Mouse (Mus musculus) embryonic fibroblast, embryonic 13.5 days (primary cell): ENCODE measurements around the gene Nsun5.

Source experiments
- CTCF ChIP-seq: IDR thresholded peaks from 2 replicates; pipeline ENCODE4 v1.5.1; 2011; ENCODE audit warnings: mild to moderate bottlenecking, control low read depth, low read length, moderate library complexity, borderline replicate concordance; ENCODE audit not compliant: insufficient read depth
- POLR2A ChIP-seq: IDR thresholded peaks from 2 replicates; pipeline ENCODE4 v1.6.1; 2011; ENCODE audit warnings: low read depth, mild to moderate bottlenecking, control low read depth, low read length, moderate library complexity

DNA sequence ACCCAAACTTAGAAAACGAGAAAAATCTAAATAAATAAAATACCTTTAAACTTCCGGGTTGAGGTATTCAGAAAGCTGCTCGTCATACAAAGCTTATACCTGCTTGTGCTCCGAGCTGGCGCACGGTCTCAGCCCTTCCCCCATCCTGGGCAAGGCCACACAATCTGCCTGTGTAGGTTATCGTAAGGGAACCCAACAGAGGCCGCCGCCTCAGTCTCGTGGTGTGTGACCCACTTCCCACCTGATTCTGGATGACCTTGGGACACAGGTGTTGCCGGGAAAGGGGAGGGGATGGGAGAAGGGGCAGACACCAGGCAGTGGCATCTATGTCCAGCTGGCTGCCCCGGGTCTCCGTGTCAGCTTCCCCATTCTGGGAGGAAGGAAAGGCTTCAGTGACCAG lies 18.1 kb upstream of the Nsun5 start:
- TF ChIP-seq POLR2A (no peak), CTCF (no peak)
